Mouse (Mus musculus) bone marrow, adult 2 months (tissue): ENCODE measurements around the gene Tyro3.

Experiments used
- CTCF ChIP-seq: fragments of 200-500 bp; IDR thresholded peaks from 2 replicates; pipeline ENCODE4 v1.5.1; 2011; ENCODE audit warnings: low read length, control low read depth; ENCODE audit not compliant: control insufficient read depth, insufficient read depth
- POLR2A ChIP-seq: fragments of 200-500 bp; IDR thresholded peaks from 2 replicates; pipeline ENCODE4 v1.6.1; 2011; ENCODE audit warnings: low read depth, mild to moderate bottlenecking, control low read depth, low read length, borderline replicate concordance; ENCODE audit not compliant: control insufficient read depth

GRCm38 (mm10) chr2:119855310-119855850, 57.8 kb downstream of the Tyro3 start:
- TF ChIP-seq POLR2A (no peak), CTCF (no peak)
